Mouse (Mus musculus): ENCODE measurements around the gene Alox12.

The Alox12 gene

DNA sequence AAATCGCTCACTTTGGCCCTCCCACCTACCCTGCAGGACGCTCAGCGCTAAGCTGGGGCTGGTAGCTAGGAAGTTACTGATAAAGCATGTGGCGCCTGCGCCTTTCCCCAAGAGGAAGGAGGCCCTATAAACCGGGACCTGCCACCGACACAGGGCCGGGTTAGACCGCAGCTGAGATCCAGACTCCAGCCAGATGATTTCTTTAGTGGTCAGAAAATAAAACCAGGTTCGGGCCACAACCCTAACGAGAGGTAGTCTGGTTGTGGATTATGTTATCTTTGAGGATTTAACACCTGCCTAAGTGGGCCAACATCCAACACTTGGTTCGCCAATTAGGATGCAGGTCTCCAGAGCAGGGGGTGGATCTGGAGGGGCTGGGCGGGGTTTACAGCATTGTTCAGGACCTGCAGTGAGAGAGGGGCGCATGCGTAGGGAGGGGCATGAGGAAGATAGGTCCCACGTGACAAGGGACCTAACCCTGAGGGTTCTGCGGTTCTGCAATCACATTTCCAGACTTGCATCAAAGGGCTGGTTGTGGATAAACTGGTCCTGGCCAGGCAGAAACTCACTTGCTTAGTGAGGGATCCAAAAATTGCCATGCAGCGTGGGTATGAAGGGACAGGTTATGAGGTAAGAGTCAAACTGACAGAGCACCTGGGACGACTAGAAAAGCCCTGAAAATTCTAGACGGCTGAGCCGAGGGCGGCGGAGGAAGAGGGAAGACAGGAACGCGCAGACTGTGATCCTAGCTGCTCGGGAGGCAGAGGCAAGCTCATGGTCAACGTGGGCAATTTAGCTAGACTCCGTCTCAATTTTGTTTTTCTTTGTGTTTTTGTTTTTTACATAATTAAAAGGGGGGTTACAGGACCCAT is 34.2 kb downstream of the Alox12 start, which contains the start of gene Slc16a13:
Gene Slc16a13 (minus strand): TSS at position 334 of the 872 bp plus-strand sequence.
- DNase-seq (ENCODE audit: low read depth, low spot score), result peak; percentile 99

DNA sequence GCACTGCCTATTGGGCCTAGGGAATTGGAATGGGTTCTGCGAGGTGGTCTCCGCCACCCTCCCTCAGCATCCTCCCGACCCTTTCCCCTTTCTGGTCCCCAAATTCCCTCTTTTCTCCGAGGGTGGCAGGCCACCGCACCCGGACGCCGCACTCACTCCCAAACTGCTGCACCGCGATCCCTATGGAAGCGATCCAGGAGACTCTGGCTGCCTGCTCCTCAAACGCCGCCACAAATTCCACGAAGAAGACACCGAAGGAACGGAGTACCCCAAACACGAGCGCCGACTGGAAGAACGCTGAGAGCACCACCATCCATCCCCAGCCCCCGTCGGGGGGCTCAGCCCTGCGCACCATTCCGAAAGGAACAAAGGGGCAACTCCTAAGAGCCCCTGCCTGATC is 34.8 kb downstream of the Alox12 start:
- DNase-seq (ENCODE audit: low read depth, low spot score), result no peak

DNA sequence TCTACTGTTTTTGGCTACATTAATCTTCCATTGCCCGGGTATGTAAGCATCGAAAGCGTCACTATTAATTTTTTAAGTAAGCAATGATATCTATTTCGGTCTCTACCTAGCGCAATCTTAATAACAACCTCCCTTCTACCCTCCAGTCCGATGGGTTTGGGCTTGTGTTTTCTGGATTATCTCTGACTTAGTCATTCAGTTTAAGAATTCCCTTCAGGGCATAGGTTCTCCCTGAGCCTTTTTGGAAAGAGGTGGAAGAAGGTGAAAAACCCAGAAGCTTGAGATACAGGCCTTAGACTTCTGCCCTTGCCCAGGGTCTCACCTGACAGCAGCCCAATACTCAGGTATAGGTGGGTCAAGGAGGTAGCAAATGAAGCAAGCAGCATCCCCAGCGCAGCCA is 35.3 kb downstream of the Alox12 start:
- no peak for DNase-seq (ENCODE audit: low read depth, low spot score)

DNA sequence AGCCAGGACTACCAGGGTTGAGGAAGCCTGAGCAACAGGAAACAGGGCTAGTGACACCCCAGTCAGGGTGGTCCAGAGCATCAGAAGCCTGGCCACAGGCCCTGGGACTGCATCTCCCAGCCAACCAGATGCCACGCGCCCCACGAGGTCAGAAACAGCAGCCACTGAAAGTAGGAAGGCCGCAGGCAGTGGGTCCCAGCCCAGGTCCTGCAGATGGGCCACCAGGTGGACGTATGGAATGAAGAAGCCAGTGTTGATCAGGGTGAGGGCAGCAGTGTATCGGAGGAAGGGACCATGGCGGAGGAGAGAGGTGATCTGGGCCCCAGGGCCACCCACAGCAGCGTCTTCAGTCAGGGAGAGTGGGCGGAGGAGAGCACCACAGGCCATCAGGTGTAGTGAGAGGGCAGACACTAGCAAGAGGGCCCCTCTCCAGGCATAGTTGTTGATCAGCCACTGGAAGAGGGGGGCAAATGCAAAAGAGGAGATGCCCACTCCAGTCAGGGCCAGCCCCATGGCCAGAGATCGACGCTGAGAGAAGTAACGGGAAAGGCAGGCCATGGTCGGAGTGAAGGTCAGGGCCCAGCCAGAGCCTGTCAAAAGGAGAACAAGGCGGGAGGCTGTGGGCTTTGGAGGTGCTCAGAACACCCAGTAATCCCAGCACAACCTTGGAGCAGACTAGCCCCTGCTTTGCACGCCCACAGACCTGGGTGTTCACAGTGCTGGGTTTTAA is 36.2 kb downstream of the Alox12 start:
- DNase-seq (ENCODE audit: low read depth, low spot score), result no peak

DNA sequence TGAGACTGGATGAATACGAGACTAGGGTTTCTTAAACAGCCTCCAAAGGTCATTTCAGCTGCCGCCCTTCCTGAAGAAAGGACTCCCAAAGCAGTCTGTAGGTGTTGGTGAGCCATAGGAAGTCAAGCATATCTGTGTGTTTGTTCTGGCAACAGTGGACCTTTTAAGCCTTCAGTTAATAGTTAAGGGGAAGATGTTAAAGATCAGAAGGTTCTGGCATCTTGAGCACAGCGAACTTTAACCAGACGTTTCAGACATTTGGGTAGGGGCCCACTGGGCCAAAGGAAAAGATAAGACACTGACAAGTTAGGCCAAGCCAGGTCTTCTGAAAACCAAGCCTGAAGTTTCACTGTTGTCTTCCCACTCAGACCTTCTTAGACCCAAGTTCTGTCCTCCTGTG is 37.1 kb downstream of the Alox12 start:
- no peak for DNase-seq (ENCODE audit: low read depth, low spot score)

DNA sequence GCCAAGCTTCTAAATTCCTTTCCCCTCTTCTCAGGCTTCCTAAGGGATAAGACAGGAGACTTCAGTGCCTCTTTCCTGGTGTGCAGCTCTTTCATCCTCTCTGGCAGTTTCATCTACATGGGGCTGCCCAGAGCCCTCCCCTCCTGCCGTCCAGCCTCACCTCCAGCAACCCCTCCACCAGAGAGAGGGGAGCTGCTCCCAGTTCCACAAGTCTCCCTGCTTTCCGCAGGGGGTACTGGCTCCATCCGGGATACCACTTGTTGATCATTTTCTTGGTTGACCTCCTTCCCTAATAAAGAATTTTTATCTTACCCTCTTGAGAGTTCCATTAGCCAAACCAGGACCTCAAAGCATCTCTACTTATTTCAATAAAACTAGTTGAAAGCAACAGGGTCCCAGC is 39.0 kb downstream of the Alox12 start:
- no peak for DNase-seq (ENCODE audit: low read depth, low spot score)

DNA sequence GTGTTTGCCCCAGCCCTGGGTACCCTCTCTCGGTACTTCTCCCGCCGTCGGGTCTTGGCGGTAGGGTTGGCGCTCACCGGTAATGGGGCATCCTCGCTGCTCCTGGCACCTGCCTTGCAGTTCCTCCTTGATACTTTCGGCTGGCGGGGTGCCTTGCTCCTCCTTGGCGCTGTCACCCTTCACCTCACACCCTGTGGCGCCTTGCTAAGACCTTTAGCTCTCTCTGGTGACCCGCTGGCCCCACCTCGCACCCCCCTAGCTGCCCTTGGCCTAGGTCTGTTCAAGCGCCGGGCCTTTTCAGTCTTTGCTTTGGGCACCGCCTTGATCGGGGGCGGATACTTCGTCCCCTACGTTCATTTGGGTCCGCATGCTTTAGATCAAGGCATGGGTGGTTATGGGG is 39.9 kb downstream of the Alox12 start:
- DNase-seq (ENCODE audit: low read depth, low spot score), result no peak

DNA sequence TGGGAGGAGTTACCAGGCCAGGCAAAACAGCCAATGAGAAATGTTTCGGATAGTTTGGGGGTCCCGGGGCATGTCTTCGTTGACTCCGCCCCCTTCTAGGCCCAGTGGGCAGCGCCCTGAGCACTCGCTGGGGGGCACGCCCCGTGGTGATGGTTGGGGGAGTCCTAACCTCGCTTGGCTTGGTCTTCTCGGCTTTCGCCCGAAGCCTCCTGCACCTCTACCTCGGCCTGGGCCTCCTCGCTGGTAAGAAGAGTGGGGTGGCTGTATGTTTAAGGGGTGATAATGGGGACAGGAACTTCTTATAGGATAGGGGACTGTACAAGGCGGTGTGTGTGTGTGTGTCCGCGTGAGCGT is 40.3 kb downstream of the Alox12 start:
- no peak for DNase-seq (ENCODE audit: low read depth, low spot score)

DNA sequence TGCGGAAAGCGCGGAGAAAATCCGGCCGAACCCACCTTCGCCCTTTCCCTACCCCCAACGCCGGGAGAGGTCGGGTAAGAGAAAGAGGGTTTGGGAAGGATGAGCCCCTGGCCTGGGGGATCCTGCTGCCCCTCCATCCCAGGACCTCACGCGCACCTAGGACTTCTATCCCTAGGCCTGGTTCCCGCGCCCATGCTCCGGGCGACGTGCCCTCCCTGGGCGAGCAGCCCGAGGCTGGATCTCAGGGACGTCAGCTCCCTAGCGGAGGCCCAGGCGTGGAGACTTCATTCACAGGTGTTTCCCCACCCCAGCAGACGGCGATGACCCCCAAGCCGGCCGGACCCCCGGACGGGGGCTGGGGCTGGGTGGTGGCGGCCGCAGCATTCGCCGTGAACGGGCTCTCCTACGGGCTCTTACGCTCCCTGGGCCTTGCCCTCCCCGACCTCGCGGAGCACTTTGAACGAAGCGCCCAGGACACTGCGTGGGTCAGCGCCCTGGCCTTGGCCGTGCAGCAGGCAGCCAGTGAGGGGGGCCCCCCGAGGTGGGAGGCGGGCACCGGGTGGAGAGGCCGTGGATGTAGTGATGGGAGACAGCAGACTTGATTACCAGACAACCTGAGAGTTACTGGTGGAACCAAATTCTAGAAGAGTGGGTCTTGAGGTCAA is 40.8 kb downstream of the Alox12 start:
- no peak for DNase-seq (ENCODE audit: low read depth, low spot score)

DNA sequence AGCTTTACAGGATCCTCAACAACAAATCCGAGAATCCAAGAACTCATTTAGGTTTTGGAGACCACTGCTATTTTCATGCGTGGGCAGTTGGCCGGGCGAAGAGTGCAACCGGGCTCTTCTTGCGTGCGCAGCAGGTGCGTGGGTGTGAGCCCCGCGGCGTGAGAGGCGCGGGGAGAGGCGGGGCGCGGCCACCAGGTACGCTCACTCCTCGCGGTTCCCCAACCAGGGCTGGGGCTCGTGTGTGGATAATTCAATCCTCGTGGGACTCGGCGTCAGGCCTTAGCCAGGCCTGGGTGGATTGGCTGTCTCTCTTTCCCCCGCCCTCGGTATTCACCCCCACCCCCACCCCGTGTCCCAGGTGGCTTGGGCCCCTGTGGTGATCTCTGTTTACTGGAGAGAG is 41.4 kb downstream of the Alox12 start:
- no peak for DNase-seq (ENCODE audit: low read depth, low spot score)

DNA sequence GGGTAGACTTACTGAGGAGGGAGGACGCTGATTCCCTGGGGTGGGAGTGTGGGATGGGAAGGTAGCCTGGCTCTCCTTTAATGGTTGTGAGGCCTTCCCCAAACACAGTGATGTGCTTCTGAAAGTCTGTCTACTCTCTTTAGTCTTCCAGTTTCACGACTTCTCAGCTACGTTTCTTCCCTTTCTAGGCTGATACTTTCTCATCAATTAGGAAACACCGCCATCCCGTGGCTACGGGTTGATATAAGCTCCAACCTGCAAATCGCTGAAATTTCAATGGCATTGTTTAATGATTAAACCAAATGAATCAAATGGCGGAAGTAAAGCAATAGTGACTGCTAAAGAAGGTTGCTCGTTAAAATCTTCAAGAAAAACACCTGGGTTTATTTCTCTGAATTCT is 42.3 kb downstream of the Alox12 start:
- DNase-seq (ENCODE audit: low read depth, low spot score), result peak; percentile 62

DNA sequence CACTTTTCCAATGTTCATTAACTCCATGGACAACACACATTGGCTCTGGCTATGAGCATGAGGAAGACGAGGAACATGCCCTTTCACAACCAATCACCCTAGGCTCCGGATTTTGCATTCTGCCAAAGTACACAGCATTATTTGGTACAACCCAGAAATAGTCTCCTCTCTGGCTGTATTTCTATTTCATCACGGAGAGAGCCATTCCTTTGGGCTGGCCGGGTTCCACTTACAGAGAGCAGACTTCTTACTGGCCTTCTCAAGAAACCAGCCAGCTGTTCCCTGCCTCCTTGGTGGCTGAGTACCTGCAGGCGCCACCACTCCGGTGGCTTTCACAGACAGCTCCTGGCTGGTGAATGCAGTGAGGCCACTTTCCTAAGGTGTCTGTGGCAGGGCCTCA is 42.7 kb downstream of the Alox12 start, which contains the start of gene Slc16a11:
Gene Slc16a11 (plus strand): TSS at position 330 of the 400 bp plus-strand sequence.
- DNase-seq (ENCODE audit: low read depth, low spot score), result no peak

DNA sequence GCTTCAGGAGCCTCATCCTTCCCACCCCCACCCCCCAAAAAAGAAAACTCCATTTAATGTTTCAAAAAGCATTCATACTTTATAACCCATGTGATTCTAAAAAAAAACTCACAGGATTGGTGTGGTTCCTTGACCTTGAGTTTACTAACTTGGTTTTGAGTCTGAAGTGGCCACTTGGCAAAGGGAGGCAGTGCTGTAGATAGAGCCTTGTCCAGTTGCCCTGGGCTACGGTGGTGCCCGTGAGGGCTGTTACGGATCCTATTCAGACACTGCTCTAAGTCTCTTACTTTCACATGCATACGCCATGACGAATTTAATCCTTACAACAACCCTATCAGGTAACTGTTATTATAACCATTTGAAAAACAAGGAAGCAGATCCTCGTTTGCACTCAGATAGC is 43.2 kb downstream of the Alox12 start:
- no peak for DNase-seq (ENCODE audit: low read depth, low spot score)

DNA sequence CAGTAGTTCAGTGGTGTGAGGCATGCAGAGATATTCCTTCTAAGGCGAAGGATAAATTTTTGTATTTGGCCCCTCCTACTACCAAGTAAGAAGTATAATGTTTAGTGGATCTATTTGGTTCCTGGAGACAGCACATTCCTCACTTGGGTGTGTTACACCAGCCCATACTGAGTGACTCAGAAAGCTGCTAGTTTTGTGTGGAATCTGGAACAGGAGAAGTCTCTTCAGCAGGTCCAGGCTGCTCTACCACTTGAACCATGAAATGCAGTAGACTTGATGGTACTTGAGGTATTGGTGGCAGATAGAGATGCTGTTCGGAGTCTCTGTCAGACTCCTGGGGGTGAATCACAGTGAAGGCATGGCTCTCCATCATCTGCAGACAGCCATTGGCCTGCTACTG is 44.5 kb downstream of the Alox12 start:
- no peak for DNase-seq (ENCODE audit: low read depth, low spot score)

DNA sequence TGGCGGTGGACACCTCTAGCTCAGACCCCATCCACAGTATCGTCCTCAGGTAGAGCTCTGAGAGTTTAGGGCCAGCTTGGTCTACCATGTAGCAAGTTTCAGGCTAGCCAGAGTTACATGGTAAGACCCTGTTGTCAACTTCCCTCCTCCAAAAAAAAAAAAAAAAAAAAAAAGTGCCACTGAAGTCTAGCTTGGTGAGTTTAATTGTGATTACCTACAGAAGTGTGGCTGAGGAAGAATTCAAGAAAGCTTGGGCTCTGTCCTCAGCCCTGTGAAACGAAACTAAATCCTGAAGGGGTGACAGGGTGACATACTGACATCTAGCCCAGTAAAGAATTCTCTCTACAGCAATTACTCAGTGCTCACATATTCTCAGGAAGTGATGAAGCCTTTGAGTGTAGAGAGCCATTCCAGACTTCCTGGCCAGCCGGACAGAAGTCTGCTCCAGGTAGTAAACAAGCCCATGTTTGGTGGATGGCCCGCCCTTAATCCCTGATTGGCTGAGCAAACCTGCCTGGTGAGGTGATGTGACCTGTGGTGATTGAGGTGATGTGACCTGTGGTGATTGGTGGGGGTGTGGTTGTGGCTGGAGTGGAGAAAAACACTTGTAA is 46.3 kb downstream of the Alox12 start:
- no peak for DNase-seq (ENCODE audit: low read depth, low spot score)

DNA sequence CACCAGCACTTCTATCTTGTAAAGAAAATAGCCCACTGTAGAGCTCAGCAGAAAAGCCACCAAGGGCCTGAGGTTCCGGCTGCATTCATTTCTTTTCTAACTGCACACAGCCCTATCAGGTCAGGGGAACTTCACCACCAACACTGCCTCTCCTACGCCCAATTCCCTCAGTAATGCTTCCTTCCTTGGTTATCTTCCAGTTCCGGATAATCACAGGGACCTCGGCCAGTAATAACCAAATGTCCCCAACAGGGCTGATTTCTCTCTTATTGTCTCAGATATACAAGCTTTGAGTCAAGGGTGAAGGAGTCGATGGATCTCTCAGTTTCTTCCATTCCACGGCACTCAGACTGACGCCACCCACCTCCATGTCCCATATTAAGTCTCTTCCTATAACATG is 47.9 kb downstream of the Alox12 start:
- DNase-seq (ENCODE audit: low read depth, low spot score), result no peak

DNA sequence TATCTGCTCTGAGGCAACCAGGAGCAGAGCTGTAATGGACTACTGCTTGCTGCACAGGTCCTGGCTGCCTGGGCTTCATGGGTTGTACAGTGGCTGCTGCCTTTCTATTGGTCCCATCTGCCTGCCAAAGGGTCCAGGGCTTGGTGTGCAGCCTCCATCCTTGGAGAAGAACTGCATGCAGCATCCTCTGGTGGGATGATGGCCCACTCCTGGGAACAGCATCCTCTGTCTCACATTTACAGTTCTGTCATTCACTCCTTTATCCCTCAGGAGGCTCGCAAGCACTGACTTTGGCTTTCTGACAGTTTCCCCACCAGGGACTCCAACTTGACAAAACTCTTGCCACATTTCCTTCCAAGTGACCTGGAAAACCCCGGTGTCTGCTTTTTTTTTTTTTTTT is 48.4 kb downstream of the Alox12 start:
- no peak for DNase-seq (ENCODE audit: low read depth, low spot score)

DNA sequence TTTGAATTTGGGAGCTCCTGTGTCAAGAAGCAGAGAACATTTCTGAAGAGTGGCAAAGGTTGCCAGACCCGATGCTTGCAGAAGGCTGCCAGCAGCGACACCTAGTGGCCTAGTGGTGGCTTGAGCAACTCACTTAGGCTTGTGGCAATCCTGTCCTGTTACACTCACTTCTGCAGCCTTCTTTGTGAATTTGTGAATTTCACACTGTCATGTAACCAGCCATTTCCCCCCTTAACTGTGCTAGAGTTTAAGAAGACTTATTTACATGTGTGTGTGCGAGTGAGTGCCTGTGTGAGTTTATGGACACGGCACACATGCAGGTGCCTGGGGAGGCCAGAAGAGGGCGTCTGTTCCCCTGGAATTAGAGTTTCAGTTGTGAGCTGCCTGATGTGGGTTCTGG is 53.5 kb downstream of the Alox12 start:
- DNase-seq (ENCODE audit: low read depth, low spot score), result peak; percentile 78

DNA sequence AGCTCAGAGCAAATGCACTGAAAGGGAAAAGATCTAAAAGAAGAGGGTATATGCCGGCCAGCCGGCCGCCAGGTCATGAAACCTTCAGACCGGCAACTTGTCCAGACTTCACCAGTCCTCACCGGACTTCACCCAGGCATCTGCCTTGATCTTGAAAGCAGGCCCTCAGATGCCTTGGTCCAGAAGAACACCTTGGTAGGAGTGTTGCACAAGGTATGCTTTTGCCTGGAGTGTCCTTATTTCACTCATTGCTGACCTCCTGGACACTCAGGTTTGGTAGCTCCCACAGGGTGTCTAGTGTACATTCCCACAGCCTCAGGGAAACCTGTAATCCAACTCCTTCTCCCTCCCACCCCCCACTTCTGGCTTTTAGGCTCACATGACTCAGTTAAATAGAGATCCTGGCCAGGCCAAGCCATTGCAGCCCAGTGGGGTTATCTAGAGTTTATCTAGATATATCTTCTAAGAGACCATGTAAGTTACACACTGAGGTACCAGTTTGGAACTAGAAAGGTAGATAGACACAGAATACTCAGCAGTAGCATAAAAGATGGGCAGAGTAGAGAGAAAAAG is 55.0 kb downstream of the Alox12 start:
- no peak for DNase-seq (ENCODE audit: low read depth, low spot score)

DNA sequence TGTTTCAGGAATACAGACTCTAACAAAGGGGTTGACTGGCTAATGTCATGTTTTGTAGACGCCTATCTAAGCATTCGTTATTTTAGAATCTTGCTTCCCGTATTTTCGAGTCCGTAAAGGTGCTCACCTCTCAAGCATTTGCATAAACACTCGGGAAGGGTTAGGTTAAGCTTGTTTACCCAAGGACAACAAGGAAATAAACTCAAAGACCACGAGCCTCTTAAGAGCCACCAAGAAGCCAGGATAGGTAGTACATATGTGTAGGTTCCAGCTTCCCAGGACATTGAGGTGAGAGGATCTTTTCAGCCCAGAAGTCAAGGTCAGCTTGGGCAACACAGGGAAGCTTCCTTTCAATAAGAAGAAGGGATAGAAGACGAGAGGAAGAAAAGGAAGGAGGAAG is 56.0 kb downstream of the Alox12 start:
- no peak for DNase-seq (ENCODE audit: low read depth, low spot score)

DNA sequence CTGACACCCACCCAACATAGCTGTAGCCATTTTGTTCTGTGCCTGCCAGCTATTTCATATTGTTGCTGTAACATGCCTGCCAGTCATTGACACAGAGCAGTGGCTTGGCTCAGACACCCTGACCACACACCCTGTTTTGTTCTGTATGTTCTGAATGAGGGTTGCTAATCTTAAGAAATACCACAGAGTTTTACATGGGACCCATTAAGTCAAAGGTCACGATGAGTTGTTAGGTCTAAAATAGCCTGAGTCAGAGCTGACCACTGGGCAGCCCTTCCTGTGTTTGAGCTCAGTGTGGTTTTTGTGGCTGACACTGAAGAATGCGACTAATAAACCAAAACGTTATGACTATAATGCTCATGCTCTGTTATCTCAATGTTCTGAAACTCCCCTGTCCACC is 56.8 kb downstream of the Alox12 start:
- DNase-seq (ENCODE audit: low read depth, low spot score), result no peak

Data from ES-CJ7 (cell line).